Mouse (Mus musculus) lung, adult 2 months (tissue): ENCODE data around the gene Slc25a18.

Experiments used
- CTCF ChIP-seq: fragments of 200-500 bp; IDR thresholded peaks from 2 replicates; pipeline ENCODE4 v1.5.1; 2011; ENCODE audit warnings: mild to moderate bottlenecking, low read length, control low read depth; ENCODE audit not compliant: insufficient read depth
- POLR2A ChIP-seq: fragments of 200-500 bp; IDR thresholded peaks from 2 replicates; pipeline ENCODE4 v1.6.1; 2011; ENCODE audit warnings: low read depth, mild to moderate bottlenecking, control low read depth, low read length, borderline replicate concordance; ENCODE audit errors: extremely low read depth

GRCm38 (mm10) chr6:120788068-120788607 lies 14.8 kb downstream of the Slc25a18 start:
- no peak for TF ChIP-seq CTCF
- TF ChIP-seq POLR2A = no peak
